Mouse (Mus musculus): ENCODE measurements around the gene Pigq. TPM values are rescaled to one million over a fixed set of nuclear protein-coding genes. Genes with fewer than 3 reads are reported as not detected.

Gene Pigq
- total RNA-seq, 2 experiments from 2014 or later, result 1,554 to 1,618 TPM

Other genes starting within 250 kb of the Pigq start
Only the 30 nearest of the 32 such genes appear.
- 1.1 and 2.1 TPM in 2 replicates for gene Rpusd1, start 217.3 kb downstream of the Pigq start, total RNA-seq (2015; ENCODE audit: low replicate concordance)
- gene Rpusd1, start 217.3 kb downstream of the Pigq start, total RNA-seq (2017; ENCODE audit: low replicate concordance), result 0.26 and 3.7 TPM in 2 replicates
- not detected in 2 replicates for gene Mslnl, start 208.9 kb downstream of the Pigq start, total RNA-seq (2015; ENCODE audit: low replicate concordance)
- not detected in 2 replicates for gene Mslnl, start 208.9 kb downstream of the Pigq start, total RNA-seq (2017; ENCODE audit: low replicate concordance)
- gene Msln, start 190.6 kb downstream of the Pigq start, total RNA-seq (2015; ENCODE audit: low replicate concordance), result not detected in 2 replicates
- gene Msln, start 190.6 kb downstream of the Pigq start, total RNA-seq (2017; ENCODE audit: low replicate concordance), result not detected in 2 replicates
- gene Narfl, start 171.2 kb downstream of the Pigq start, total RNA-seq (2015; ENCODE audit: low replicate concordance), result 0.42 and 6.8 TPM in 2 replicates
- gene Narfl, start 171.2 kb downstream of the Pigq start, total RNA-seq (2017; ENCODE audit: low replicate concordance), result 7.1 and 12.0 TPM in 2 replicates
- gene Haghl, start 159.3 kb downstream of the Pigq start, total RNA-seq (2015; ENCODE audit: low replicate concordance), result 8.6 and 9.6 TPM in 2 replicates
- 2.3 and 6.0 TPM in 2 replicates for gene Haghl, start 159.3 kb downstream of the Pigq start, total RNA-seq (2017; ENCODE audit: low replicate concordance)
- not detected in 2 replicates for gene Ccdc78, start 158.4 kb downstream of the Pigq start, total RNA-seq (2015; ENCODE audit: low replicate concordance)
- not detected in 2 replicates for gene Ccdc78, start 158.4 kb downstream of the Pigq start, total RNA-seq (2017; ENCODE audit: low replicate concordance)
- gene Fam173a, start 152.0 kb downstream of the Pigq start, total RNA-seq (2015; ENCODE audit: low replicate concordance), result 38.1 and 51.5 TPM in 2 replicates
- 5.4 and 16.7 TPM in 2 replicates for gene Fam173a, start 152.0 kb downstream of the Pigq start, total RNA-seq (2017; ENCODE audit: low replicate concordance)
- gene AC134908.4, start 149.3 kb downstream of the Pigq start, total RNA-seq (2015; ENCODE audit: low replicate concordance), result not detected in 2 replicates
- gene AC134908.4, start 149.3 kb downstream of the Pigq start, total RNA-seq (2017; ENCODE audit: low replicate concordance), result not detected in 2 replicates
- gene Metrn, start 147.8 kb downstream of the Pigq start, total RNA-seq (2015; ENCODE audit: low replicate concordance), result not detected in 2 replicates
- 5.4 and 5.9 TPM in 2 replicates for gene Metrn, start 147.8 kb downstream of the Pigq start, total RNA-seq (2017; ENCODE audit: low replicate concordance)
- gene Fbxl16, start 135.9 kb downstream of the Pigq start, total RNA-seq (2015; ENCODE audit: low replicate concordance), result not detected in 2 replicates
- not detected in 2 replicates for gene Fbxl16, start 135.9 kb downstream of the Pigq start, total RNA-seq (2017; ENCODE audit: low replicate concordance)
- gene Wdr24, start 121.3 kb downstream of the Pigq start, total RNA-seq (2015; ENCODE audit: low replicate concordance), result 4.2 and 6.5 TPM in 2 replicates
- gene Wdr24, start 121.3 kb downstream of the Pigq start, total RNA-seq (2017; ENCODE audit: low replicate concordance), result 7.0 and 14.5 TPM in 2 replicates
- 5.4 and 6.1 TPM in 2 replicates for gene Jmjd8, start 116.1 kb downstream of the Pigq start, total RNA-seq (2015; ENCODE audit: low replicate concordance)
- gene Jmjd8, start 116.1 kb downstream of the Pigq start, total RNA-seq (2017; ENCODE audit: low replicate concordance), result 2.7 and 9.1 TPM in 2 replicates
- 58.7 and 86.4 TPM in 2 replicates for gene Stub1, start 111.5 kb downstream of the Pigq start, total RNA-seq (2015; ENCODE audit: low replicate concordance)
- gene Stub1, start 111.5 kb downstream of the Pigq start, total RNA-seq (2017; ENCODE audit: low replicate concordance), result 47.1 and 58.4 TPM in 2 replicates
- 4.6 TPM in 1 of 2 replicates, not detected in the other for gene Rhbdl1, start 107.6 kb downstream of the Pigq start, total RNA-seq (2015; ENCODE audit: low replicate concordance)
- 0.77 TPM in 1 of 2 replicates, not detected in the other for gene Rhbdl1, start 107.6 kb downstream of the Pigq start, total RNA-seq (2017; ENCODE audit: low replicate concordance)
- 1.3 and 1.4 TPM in 2 replicates for gene Gm20683, start 103.2 kb downstream of the Pigq start, total RNA-seq (2015; ENCODE audit: low replicate concordance)
- gene Gm20683, start 103.2 kb downstream of the Pigq start, total RNA-seq (2017; ENCODE audit: low replicate concordance), result 1.8 TPM in 1 of 2 replicates, not detected in the other
- 34.4 and 37.1 TPM in 2 replicates for gene Rhot2, start 100.1 kb downstream of the Pigq start, total RNA-seq (2015; ENCODE audit: low replicate concordance)
- gene Rhot2, start 100.1 kb downstream of the Pigq start, total RNA-seq (2017; ENCODE audit: low replicate concordance), result 39.1 and 41.5 TPM in 2 replicates
- 52.8 and 61.6 TPM in 2 replicates for gene Wdr90, start 83.4 kb downstream of the Pigq start, total RNA-seq (2015; ENCODE audit: low replicate concordance)
- 26.4 and 37.6 TPM in 2 replicates for gene Wdr90, start 83.4 kb downstream of the Pigq start, total RNA-seq (2017; ENCODE audit: low replicate concordance)
- gene Mcrip2, start 76.2 kb downstream of the Pigq start, total RNA-seq (2015; ENCODE audit: low replicate concordance), result 4.2 and 11.9 TPM in 2 replicates
- gene Mcrip2, start 76.2 kb downstream of the Pigq start, total RNA-seq (2017; ENCODE audit: low replicate concordance), result 3.5 TPM in 1 of 2 replicates, not detected in the other
- gene Mettl26, start 69.9 kb downstream of the Pigq start, total RNA-seq (2015; ENCODE audit: low replicate concordance), result 10.1 and 17.3 TPM in 2 replicates
- 7.1 and 7.7 TPM in 2 replicates for gene Mettl26, start 69.9 kb downstream of the Pigq start, total RNA-seq (2017; ENCODE audit: low replicate concordance)
- gene Wfikkn1, start 64.1 kb downstream of the Pigq start, total RNA-seq (2015; ENCODE audit: low replicate concordance), result not detected in 2 replicates
- gene Wfikkn1, start 64.1 kb downstream of the Pigq start, total RNA-seq (2017; ENCODE audit: low replicate concordance), result 0.26 and 1.7 TPM in 2 replicates
- 2.2 and 2.5 TPM in 2 replicates for gene Rab40c, start 25.2 kb downstream of the Pigq start, total RNA-seq (2015; ENCODE audit: low replicate concordance)
- 0.98 and 3.2 TPM in 2 replicates for gene Rab40c, start 25.2 kb downstream of the Pigq start, total RNA-seq (2017; ENCODE audit: low replicate concordance)
- 13.7 and 13.8 TPM in 2 replicates for gene Nhlrc4, start within 50 bp of the Pigq start, total RNA-seq (2015; ENCODE audit: low replicate concordance)
- gene Nhlrc4, start within 50 bp of the Pigq start, total RNA-seq (2017; ENCODE audit: low replicate concordance), result 13.7 and 18.9 TPM in 2 replicates
- gene A930017K11Rik, start 7.6 kb upstream of the Pigq start, total RNA-seq (2015; ENCODE audit: low replicate concordance), result not detected in 2 replicates
- gene A930017K11Rik, start 7.6 kb upstream of the Pigq start, total RNA-seq (2017; ENCODE audit: low replicate concordance), result not detected in 2 replicates
- gene Capn15, start 40.9 kb upstream of the Pigq start, total RNA-seq (2015; ENCODE audit: low replicate concordance), result 9.6 and 9.7 TPM in 2 replicates
- gene Capn15, start 40.9 kb upstream of the Pigq start, total RNA-seq (2017; ENCODE audit: low replicate concordance), result 5.7 and 9.1 TPM in 2 replicates
- not detected in 2 replicates for gene Rab11fip3, start 124.6 kb upstream of the Pigq start, total RNA-seq (2015; ENCODE audit: low replicate concordance)
- 0.26 TPM in 1 of 2 replicates, not detected in the other for gene Rab11fip3, start 124.6 kb upstream of the Pigq start, total RNA-seq (2017; ENCODE audit: low replicate concordance)
- 1.8 TPM in 1 of 2 replicates, not detected in the other for gene Decr2, start 145.4 kb upstream of the Pigq start, total RNA-seq (2015; ENCODE audit: low replicate concordance)
- 1.4 TPM in 1 of 2 replicates, not detected in the other for gene Decr2, start 145.4 kb upstream of the Pigq start, total RNA-seq (2017; ENCODE audit: low replicate concordance)
- 3.6 and 5.9 TPM in 2 replicates for gene Nme4, start 150.7 kb upstream of the Pigq start, total RNA-seq (2015; ENCODE audit: low replicate concordance)
- 3.4 TPM in 1 of 2 replicates, not detected in the other for gene Nme4, start 150.7 kb upstream of the Pigq start, total RNA-seq (2017; ENCODE audit: low replicate concordance)
- 13.0 and 13.8 TPM in 2 replicates for gene Tmem8, start 168.4 kb upstream of the Pigq start, total RNA-seq (2015; ENCODE audit: low replicate concordance)
- gene Tmem8, start 168.4 kb upstream of the Pigq start, total RNA-seq (2017; ENCODE audit: low replicate concordance), result 6.7 and 8.9 TPM in 2 replicates
- 32.3 and 39.3 TPM in 2 replicates for gene Mrpl28, start 178.6 kb upstream of the Pigq start, total RNA-seq (2015; ENCODE audit: low replicate concordance)
- gene Mrpl28, start 178.6 kb upstream of the Pigq start, total RNA-seq (2017; ENCODE audit: low replicate concordance), result 27.6 and 30.9 TPM in 2 replicates
- gene Axin1, start 193.8 kb upstream of the Pigq start, total RNA-seq (2015; ENCODE audit: low replicate concordance), result 12.2 and 35.3 TPM in 2 replicates
- 44.4 and 84.3 TPM in 2 replicates for gene Axin1, start 193.8 kb upstream of the Pigq start, total RNA-seq (2017; ENCODE audit: low replicate concordance)